Mouse (Mus musculus) kidney, adult 2 months (tissue): ENCODE measurements around the gene Zfp963. TPM values are rescaled to one million over a fixed set of nuclear protein-coding genes. Genes with fewer than 3 reads are reported as not detected.

ENCODE experiments used
- DNase-seq: peaks from one replicate; pipeline ENCODE4 v3.0.0; 2021
- H3K27ac ChIP-seq: fragments of 200-500 bp; 2 replicates; pipeline ENCODE4 v1.5.1; 2012; ENCODE audit warnings: low read depth, low read length, control low read depth, inconsistent platforms; ENCODE audit not compliant: insufficient read depth
- H3K27me3 ChIP-seq: fragments of 200-500 bp; replicated peaks from 2 replicates; pipeline ENCODE4 v1.6.1; 2012; ENCODE audit warnings: mild to moderate bottlenecking, moderate library complexity, low read length, inconsistent platforms; ENCODE audit not compliant: control insufficient read depth, insufficient read depth
- H3K36me3 ChIP-seq: fragments of 200-500 bp; 2 replicates; pipeline ENCODE4 v1.6.1; 2012; ENCODE audit warnings: mild to moderate bottlenecking, moderate library complexity, low read length, inconsistent platforms; ENCODE audit not compliant: control insufficient read depth, insufficient read depth
- H3K4me1 ChIP-seq: fragments of 200-500 bp; 2 replicates; pipeline ENCODE4 v1.6.1; 2011; ENCODE audit warnings: low read length; ENCODE audit not compliant: control insufficient read depth, insufficient read depth
- H3K4me3 ChIP-seq: fragments of 200-500 bp; 2 replicates; pipeline ENCODE4 v1.5.1; 2011; ENCODE audit warnings: mild to moderate bottlenecking, low read depth, low read length, control low read depth; ENCODE audit not compliant: insufficient read depth
- CTCF ChIP-seq: fragments of 200-500 bp; conservative IDR thresholded peaks from 2 replicates; pipeline ENCODE4 v1.5.1; 2011; ENCODE audit warnings: low read depth, mild to moderate bottlenecking, control low read depth, low read length, moderate library complexity, mixed read lengths; ENCODE audit not compliant: insufficient read depth, insufficient read length
- POLR2A ChIP-seq: fragments of 200-500 bp; IDR thresholded peaks from one replicate; pipeline ENCODE4 v1.6.1; 2011; ENCODE audit warnings: low read depth, low read length, control low read depth
- WGBS: fragments of 180-500 bp; shearing (Covaris S2); methylation state at CpG from one replicate; pipeline ENCODE4 v1.1.7; 2018; 5-methylcytosine and 5-hydroxymethylcytosine counted together
- polyA plus RNA-seq: library from polyadenylated mRNA; depleted of rRNA; stranded (reverse); fragments of >200 nt; gene quantifications from 2 replicates; pipeline ENCODE4 v1.2.3, GENCODE M21; 2012

The Zfp963 gene
- polyA plus RNA-seq, 1 experiment = 2.5 TPM

GRCm38 (mm10) chr8:69774503-69775148, 24.9 kb upstream of the Zfp963 start, which contains the start of gene Gm20422:
Gene Gm20422 (minus strand): TSS chr8:69774886.
- Histone ChIP-seq H3K27me3 (no peaks in the 10 kb centered on the region), H3K4me3 (peak within 1 kb of the TSS; percentile 95), H3K27ac (peak within 1 kb of the TSS; percentile 100), H3K36me3 (no peaks in the 10 kb centered on the region), H3K4me1 (no peaks in the 10 kb centered on the region)
- peak; percentile 97 for DNase-seq
- TF ChIP-seq POLR2A = peak; percentile 68
- no peak for TF ChIP-seq CTCF
- under 1% methylated on average over 41 of the region's 41 CpGs for WGBS

DNA sequence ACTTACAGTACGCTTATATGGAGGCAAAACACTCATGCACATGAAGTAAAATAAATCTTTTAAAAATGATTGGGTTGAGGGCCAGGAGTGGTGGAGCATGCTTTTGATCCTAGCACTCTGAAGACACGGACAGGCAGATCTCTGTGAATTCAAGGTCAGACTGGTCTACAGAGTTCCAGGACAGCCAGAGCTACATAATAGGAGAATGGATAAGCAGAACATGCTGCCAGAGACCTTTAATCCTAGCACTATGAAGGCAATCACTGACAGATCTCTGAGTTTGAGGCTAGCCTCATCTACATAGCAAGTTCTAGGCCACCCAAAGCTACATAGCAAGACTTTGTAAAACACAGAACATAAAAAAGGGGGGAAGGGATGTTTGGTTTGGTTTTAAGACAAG, 22.3 kb upstream of the Zfp963 start:
- H3K27me3 ChIP-seq = no peaks in the 10 kb centered on the region
- H3K27ac ChIP-seq = no peak overlapping the region
- 74% methylated on average over 2 of the region's 2 CpGs for WGBS
- H3K36me3 ChIP-seq = peaks cover 4% of the 10 kb centered on the region
- H3K4me3 ChIP-seq = no peak overlapping the region
- H3K4me1 ChIP-seq = no peaks in the 10 kb centered on the region
- TF ChIP-seq CTCF = no peak
- TF ChIP-seq POLR2A = no peak
- DNase-seq = no peak

DNA sequence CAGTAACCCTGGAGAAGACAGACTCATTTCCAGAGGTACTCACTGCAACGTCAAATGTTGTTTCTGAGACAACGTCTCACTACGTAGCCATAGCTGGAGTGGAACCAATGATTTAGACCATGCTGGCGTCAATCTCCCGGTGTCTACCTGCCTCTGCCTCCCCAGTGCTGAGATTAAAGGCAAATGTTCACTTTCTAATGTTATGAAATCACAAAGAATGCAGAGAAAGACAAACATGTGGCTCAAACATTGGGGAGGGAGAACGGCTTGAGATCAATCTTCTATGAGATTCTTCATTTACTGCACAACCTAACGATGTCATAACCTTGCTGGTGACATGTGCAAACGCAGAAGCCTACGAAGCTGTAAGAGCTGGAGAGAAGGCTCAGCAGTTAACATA, 21.5 kb upstream of the Zfp963 start:
- H3K27me3 ChIP-seq = no peaks in the 10 kb centered on the region
- H3K4me1 ChIP-seq = no peaks in the 10 kb centered on the region
- H3K36me3 ChIP-seq = peaks cover 11% of the 10 kb centered on the region
- no peak overlapping the region for H3K27ac ChIP-seq
- no peak for DNase-seq
- TF ChIP-seq POLR2A = no peak
- TF ChIP-seq CTCF = no peak
- no peak overlapping the region for H3K4me3 ChIP-seq
- WGBS = 76% methylated on average over 9 of the region's 9 CpGs

GRCm38 (mm10) chr8:69761814-69762445, 12.2 kb upstream of the Zfp963 start:
- H3K4me1 ChIP-seq = no peaks in the 10 kb centered on the region
- H3K27me3 ChIP-seq = no peaks in the 10 kb centered on the region
- WGBS = 94% methylated on average over 4 of the region's 4 CpGs
- no peak overlapping the region for H3K4me3 ChIP-seq
- no peak overlapping the region for H3K27ac ChIP-seq
- no peak for DNase-seq
- peaks cover 16% of the 10 kb centered on the region for H3K36me3 ChIP-seq
- TF ChIP-seq POLR2A (no peak), CTCF (no peak)

DNA sequence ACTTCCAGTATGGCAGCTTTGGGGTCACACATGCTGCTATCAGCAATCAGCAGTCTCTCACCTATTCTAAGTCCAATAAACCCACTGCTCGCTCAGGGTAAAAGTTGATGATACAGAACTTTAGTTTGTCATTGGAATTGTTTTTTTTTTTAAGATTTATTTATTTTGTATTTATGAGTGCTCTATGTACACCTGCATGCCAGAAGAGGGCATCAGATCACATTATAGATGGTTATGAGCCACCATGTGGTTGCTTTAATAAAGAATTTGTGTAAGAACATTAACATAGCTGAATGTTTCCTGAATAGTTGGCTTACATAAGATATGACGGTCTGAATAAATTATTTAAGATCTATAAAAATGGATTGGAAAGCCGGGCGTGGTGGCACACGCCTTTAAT, 8.5 kb upstream of the Zfp963 start:
- WGBS = 90% methylated on average over 5 of the region's 5 CpGs
- H3K27ac ChIP-seq = no peak overlapping the region
- no peaks in the 10 kb centered on the region for H3K27me3 ChIP-seq
- TF ChIP-seq CTCF = no peak
- TF ChIP-seq POLR2A = no peak
- no peaks in the 10 kb centered on the region for H3K4me1 ChIP-seq
- H3K4me3 ChIP-seq = no peak overlapping the region
- DNase-seq = no peak
- no peaks in the 10 kb centered on the region for H3K36me3 ChIP-seq

- Histone ChIP-seq H3K27ac (no peak overlapping the region), H3K4me3 (no peak overlapping the region), H3K36me3 (no peaks in the 10 kb centered on the region), H3K27me3 (no peaks in the 10 kb centered on the region), H3K4me1 (peaks cover 2% of the 10 kb centered on the region; the same call in 1 of the 2 replicates)
- TF ChIP-seq POLR2A = no peak
- no peak for TF ChIP-seq CTCF
- no peak for DNase-seq
- whole genome bisulfite sequencing = 90% methylated on average over 2 of the region's 2 CpGs
Measured at GRCm38 (mm10) chr8:69752437-69752836, 2.7 kb upstream of the Zfp963 start.

DNA sequence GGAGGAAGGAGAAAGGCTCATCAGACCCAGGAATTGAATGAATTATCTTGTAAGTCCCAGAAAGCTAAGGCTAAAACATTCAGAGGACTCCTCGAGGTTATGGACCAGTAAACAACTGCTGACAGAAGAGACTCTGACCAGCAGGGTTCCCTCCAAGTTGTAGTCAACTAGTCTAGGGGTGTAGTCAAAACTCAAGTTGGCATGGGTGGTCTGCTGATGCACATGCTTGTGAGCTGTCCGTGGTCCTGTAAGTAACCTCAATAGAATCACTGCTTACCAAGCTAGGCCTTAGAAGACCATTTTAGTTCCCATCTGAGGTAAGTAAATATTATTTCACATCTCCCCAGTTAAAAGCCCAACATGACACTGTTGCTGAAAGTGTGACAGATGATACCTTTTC, 8.5 kb downstream of the Zfp963 start:
- 78% methylated on average over 2 of the region's 2 CpGs for WGBS
- no peak for DNase-seq
- Histone ChIP-seq H3K27me3 (no peaks in the 10 kb centered on the region), H3K36me3 (peaks cover 2% of the 10 kb centered on the region), H3K27ac (no peak overlapping the region), H3K4me1 (no peaks in the 10 kb centered on the region), H3K4me3 (no peak overlapping the region)
- no peak for TF ChIP-seq CTCF
- TF ChIP-seq POLR2A = no peak

DNA sequence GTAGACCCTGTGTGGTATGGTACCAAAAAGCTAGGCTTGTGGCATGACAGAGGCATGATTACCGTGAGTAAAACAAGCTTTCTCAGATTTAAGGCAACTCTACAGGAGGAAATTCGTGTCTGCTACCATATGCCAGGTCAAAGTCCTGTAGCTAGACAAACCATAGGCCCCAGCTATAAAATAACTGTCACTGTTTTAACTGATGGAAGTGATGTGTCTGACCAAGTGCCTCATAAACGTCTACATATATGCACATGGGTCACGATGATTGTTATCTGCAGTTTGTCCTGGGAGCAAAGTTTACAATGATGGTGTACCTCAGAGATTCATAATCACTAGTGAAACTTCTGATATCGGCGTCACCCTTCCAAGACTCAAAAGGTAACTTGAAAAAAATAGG, 9.0 kb downstream of the Zfp963 start:
- TF ChIP-seq CTCF (no peak), POLR2A (no peak)
- 85% methylated on average over 6 of the region's 6 CpGs for WGBS
- no peak overlapping the region for H3K4me3 ChIP-seq

More for the DNA sequence above, 9.0 kb downstream of the Zfp963 start:
- Histone ChIP-seq H3K36me3 (peaks cover 2% of the 10 kb centered on the region), H3K27me3 (no peaks in the 10 kb centered on the region), H3K27ac (no peak overlapping the region), H3K4me1 (no peaks in the 10 kb centered on the region)
- DNase-seq = no peak
